Mouse (Mus musculus) erythroblast, embryonic 14.5 days (primary cell): Measurements from ENCODE around the gene Tbc1d10c.

Experiments used
- GATA1 ChIP-seq: IDR thresholded peaks from 2 replicates; pipeline ENCODE4 v1.6.1; 2012; ENCODE audit warnings: low read length, inconsistent platforms, mixed read lengths
- TAL1 ChIP-seq: IDR thresholded peaks from 3 replicates; pipeline ENCODE4 v1.6.1; 2012; ENCODE audit warnings: low read length, inconsistent platforms, mixed read lengths

GRCm38 (mm10) chr19:4156771-4157170 lies 34.3 kb downstream of the Tbc1d10c start:
- TF ChIP-seq GATA1 (no peak), TAL1 (no peak)
